Mouse (Mus musculus) ES-E14 (cell line): Measurements from ENCODE around the gene Llcfc1. TPM values are rescaled to one million over a fixed set of nuclear protein-coding genes. Genes with fewer than 3 reads are reported as not detected.

Experiments
- DNase-seq: peaks from one replicate; pipeline ENCODE4 v3.0.0-alpha.2; 2013; ENCODE audit warnings: low read depth, low spot score
- H3K27ac ChIP-seq: 2 replicates; pipeline ENCODE4 v1.5.1; 2012; ENCODE audit warnings: low read depth, mild to moderate bottlenecking, low read length, moderate library complexity, mixed read lengths; ENCODE audit not compliant: poor library complexity, insufficient read depth, severe bottlenecking
- H3K36me3 ChIP-seq: 2 replicates; pipeline ENCODE4 v1.6.1; 2012; ENCODE audit warnings: mild to moderate bottlenecking, low read length, moderate library complexity, mixed read lengths; ENCODE audit not compliant: control insufficient read depth, poor library complexity, insufficient read depth, severe bottlenecking
- H3K4me1 ChIP-seq, 2 experiments: fragments of 150-350 bp in 1 of 2; sonication (generic) in 1 of 2; 2 replicates each; pipeline ENCODE4 v1.6.1; 2012; ENCODE audit warnings: low read length in 2 of 2, mild to moderate bottlenecking in 1 of 2, mixed read lengths in 1 of 2; ENCODE audit not compliant: control insufficient read depth in 2 of 2, insufficient read depth in 2 of 2, poor library complexity in 1 of 2
- H3K4me3 ChIP-seq, 2 experiments: fragments of 150-350 bp in 1 of 2; sonication (generic) in 1 of 2; 2 replicates each; pipeline ENCODE4 v1.5.1; 2012; ENCODE audit warnings: low read length in 2 of 2, low read depth in 1 of 2, mild to moderate bottlenecking in 1 of 2, mixed read lengths in 1 of 2; ENCODE audit not compliant: insufficient read depth in 1 of 2, poor library complexity in 1 of 2, severe bottlenecking in 1 of 2
- H3K9ac ChIP-seq: 2 replicates; pipeline ENCODE4 v1.6.1; 2012; ENCODE audit warnings: low read depth, mild to moderate bottlenecking, low read length, mixed read lengths; ENCODE audit not compliant: poor library complexity, insufficient read depth, severe bottlenecking
- H3K9me3 ChIP-seq: fragments of 150-350 bp; sonication (generic); 2 replicates; pipeline ENCODE4 v1.6.1; 2012; ENCODE audit warnings: low read depth, mild to moderate bottlenecking, low read length; ENCODE audit not compliant: control insufficient read depth, insufficient read depth
- CHD2 ChIP-seq: IDR thresholded peaks from 2 replicates; pipeline ENCODE4 v1.6.1; 2014; ENCODE audit warnings: mild to moderate bottlenecking, low read depth, low read length, inconsistent platforms
- HCFC1 ChIP-seq: IDR thresholded peaks from 2 replicates; pipeline ENCODE4 v1.6.1; 2012; ENCODE audit warnings: low read length, inconsistent platforms, borderline replicate concordance; ENCODE audit not compliant: insufficient read depth
- MAFK ChIP-seq: IDR thresholded peaks from 2 replicates; pipeline ENCODE4 v1.6.1; 2014; ENCODE audit warnings: mild to moderate bottlenecking, low read depth, low read length, inconsistent platforms; ENCODE audit not compliant: insufficient read depth
- ZC3H11A ChIP-seq: IDR thresholded peaks from 2 replicates; pipeline ENCODE4 v1.6.1; 2012; ENCODE audit warnings: low read depth, mild to moderate bottlenecking, inconsistent platforms, low read length, borderline replicate concordance
- ZNF384 ChIP-seq: IDR thresholded peaks from 2 replicates; pipeline ENCODE4 v1.6.1; 2012; ENCODE audit warnings: low read depth, low read length, inconsistent platforms
- in situ Hi-C, 2 experiments: fragments of 600-800 bp; cut with MboI; formaldehyde crosslinking; loops; one replicate each; pipeline ENCODE4 v1.15.1; 2025; ENCODE audit warnings: low sequenced_read_pairs in 2 of 2, inconsistent platforms in 1 of 2; ENCODE audit not compliant: unreplicated experiment in 2 of 2
- total RNA-seq: library from RNA; depleted of rRNA; stranded (reverse); fragments of 300-350 nt; gene quantifications from 2 replicates; pipeline ENCODE4 v1.2.3, GENCODE M21; 2012

Gene Llcfc1
- total RNA-seq, 1 experiment = not detected

- no peak overlapping the region for H3K9ac ChIP-seq
- no peak overlapping the region for H3K4me3 ChIP-seq
- no peaks in the 10 kb centered on the region for H3K4me1 ChIP-seq
- no peak for TF ChIP-seq MAFK
- TF ChIP-seq ZNF384 = no peak
- no peak for TF ChIP-seq ZC3H11A
- TF ChIP-seq CHD2 = no peak
- TF ChIP-seq HCFC1 = no peak
- in situ Hi-C loops = no loop called here
- H3K27ac ChIP-seq = no peak overlapping the region
- no peaks in the 10 kb centered on the region for H3K36me3 ChIP-seq
- no peaks in the 10 kb centered on the region for H3K9me3 ChIP-seq
- DNase-seq = no peak
Measured at GRCm38 (mm10) chr6:41640449-41640848, 43.8 kb upstream of the Llcfc1 start.

DNA sequence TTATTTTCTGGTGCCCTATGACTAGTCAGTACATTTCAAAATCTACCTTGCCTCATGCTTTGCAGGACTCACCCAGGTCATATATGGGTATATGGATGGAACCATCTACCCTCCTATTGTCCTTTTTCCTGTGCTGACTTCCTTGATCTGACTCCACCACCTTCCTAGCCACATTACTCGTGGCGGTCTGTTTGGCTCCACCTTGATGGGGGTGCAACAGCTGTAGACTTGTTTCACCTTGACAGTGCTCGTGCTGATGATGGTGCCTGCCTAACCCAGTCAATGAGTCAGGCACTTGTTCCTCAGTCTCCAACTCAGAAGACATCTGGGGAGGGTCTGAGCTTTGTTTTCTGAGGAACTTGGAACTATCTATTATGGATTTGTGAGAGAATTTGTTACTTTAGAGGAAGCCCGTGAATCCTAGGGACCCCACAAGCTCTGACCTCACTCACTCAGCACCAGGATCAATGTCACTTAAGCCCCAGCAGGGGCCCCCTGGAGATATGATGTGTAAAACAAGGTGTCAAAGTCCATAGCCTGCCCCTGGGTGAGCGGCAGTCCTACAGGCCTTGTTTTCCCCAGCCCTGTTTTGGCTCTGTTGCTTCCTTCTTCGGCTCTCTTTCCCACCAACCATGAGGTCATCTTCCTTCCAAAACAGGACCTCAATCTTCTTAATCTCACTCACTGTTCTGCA, 42.9 kb upstream of the Llcfc1 start:
- H3K9me3 ChIP-seq = no peaks in the 10 kb centered on the region
- H3K9ac ChIP-seq = no peak overlapping the region
- H3K27ac ChIP-seq = no peak overlapping the region
- no peak for DNase-seq
- in situ Hi-C loops = no loop called here
- no peak overlapping the region for H3K4me3 ChIP-seq
- H3K36me3 ChIP-seq = no peaks in the 10 kb centered on the region
- TF ChIP-seq CHD2 (no peak), ZNF384 (no peak), HCFC1 (no peak), ZC3H11A (no peak), MAFK (no peak)
- H3K4me1 ChIP-seq = no peaks in the 10 kb centered on the region

GRCm38 (mm10) chr6:41642765-41643164, 41.5 kb upstream of the Llcfc1 start:
- TF ChIP-seq ZNF384 (no peak), MAFK (no peak), HCFC1 (no peak), CHD2 (no peak), ZC3H11A (no peak)
- H3K36me3 ChIP-seq = no peaks in the 10 kb centered on the region

GRCm38 (mm10) chr6:41643227-41643626, 41.0 kb upstream of the Llcfc1 start:
- no peaks in the 10 kb centered on the region for H3K9me3 ChIP-seq
- in situ Hi-C loops = no loop called here
- no peak overlapping the region for H3K9ac ChIP-seq
- TF ChIP-seq CHD2 (no peak), HCFC1 (no peak), MAFK (no peak), ZC3H11A (no peak), ZNF384 (no peak)
- H3K4me3 ChIP-seq = no peak overlapping the region
- H3K27ac ChIP-seq = no peak overlapping the region
- no peak for DNase-seq
- H3K36me3 ChIP-seq = no peaks in the 10 kb centered on the region
- no peaks in the 10 kb centered on the region for H3K4me1 ChIP-seq

More at GRCm38 (mm10) chr6:41642765-41643164, 41.5 kb upstream of the Llcfc1 start:
- Histone ChIP-seq H3K9ac (no peak overlapping the region), H3K27ac (no peak overlapping the region), H3K9me3 (no peaks in the 10 kb centered on the region), H3K4me3 (no peak overlapping the region), H3K4me1 (no peaks in the 10 kb centered on the region)
- in situ Hi-C loops = no loop called here
- no peak for DNase-seq

DNA sequence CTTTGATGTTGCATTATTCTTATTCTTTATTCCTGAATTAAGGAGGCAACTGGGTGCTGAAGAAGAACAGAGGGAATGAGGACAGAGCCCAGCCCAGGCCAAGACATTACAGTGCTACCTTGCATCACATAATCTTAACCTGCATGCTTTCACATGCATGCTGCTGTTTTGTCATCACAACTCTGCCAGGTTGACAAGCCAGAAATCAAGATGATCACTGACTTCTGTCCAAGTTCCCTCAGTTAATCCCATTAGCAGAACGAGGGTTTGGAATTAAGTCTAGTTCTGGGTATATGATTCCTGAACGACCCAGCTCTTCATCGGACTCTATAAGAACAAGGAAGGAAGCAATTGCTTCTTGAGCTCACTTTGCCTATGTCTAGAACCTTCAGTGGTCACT, 38.0 kb upstream of the Llcfc1 start:
- Histone ChIP-seq H3K9ac (no peak overlapping the region), H3K27ac (no peak overlapping the region), H3K36me3 (no peaks in the 10 kb centered on the region), H3K4me1 (no peaks in the 10 kb centered on the region), H3K9me3 (no peaks in the 10 kb centered on the region), H3K4me3 (no peak overlapping the region)
- DNase-seq = no peak
- in situ Hi-C loops = no loop called here
- no peak for TF ChIP-seq MAFK
- no peak for TF ChIP-seq HCFC1
- no peak for TF ChIP-seq ZNF384
- TF ChIP-seq ZC3H11A = no peak
- TF ChIP-seq CHD2 = no peak
